Mouse (Mus musculus): ENCODE data around the gene Cpa5. TPM values are rescaled to one million over a fixed set of nuclear protein-coding genes. Genes with fewer than 3 reads are reported as not detected.

The Cpa5 gene
- polyA plus RNA-seq, 1 experiment from 2014 or later = not detected

GRCm38 (mm10) chr6:30615741-30616140 lies 4.9 kb downstream of the Cpa5 start:
- 26% methylated on average over 4 of the region's 4 CpGs for WGBS (ENCODE audit: insufficient replicate concordance)

DNA sequence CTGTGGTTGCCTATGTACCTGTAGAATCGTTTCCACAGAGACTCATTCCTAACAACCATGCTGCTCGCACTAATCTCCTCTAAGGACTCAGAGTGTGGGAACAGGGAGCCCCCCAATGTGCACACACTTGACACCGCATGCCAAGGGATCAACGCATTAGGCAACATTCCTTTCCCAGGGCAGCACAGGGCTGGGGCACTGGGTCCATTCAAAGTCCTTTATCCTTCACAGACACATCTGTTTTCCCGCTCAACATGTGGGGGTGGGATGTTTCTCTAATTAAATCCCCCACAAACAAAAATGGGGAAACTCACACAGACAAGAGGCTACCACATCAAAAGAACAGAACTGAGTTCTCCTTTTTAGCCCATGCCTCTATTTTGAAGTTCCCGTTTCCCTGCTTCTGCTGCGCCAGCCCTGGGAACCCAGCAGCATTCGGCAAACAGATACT lies 5.7 kb downstream of the Cpa5 start:
- ATAC-seq (ENCODE audit: low read depth) = no peak
- Histone ChIP-seq H3K27me3 (ENCODE audit: control insufficient read depth, insufficient read depth, low read depth, low read length) (peaks cover 4% of the 10 kb centered on the region), H3K4me1 (ENCODE audit: control insufficient read depth, low read depth, low read length) (peaks cover 4% of the 10 kb centered on the region; the same call in 1 of the 2 replicates), H3K9ac (ENCODE audit: low read depth, low read length) (no peak overlapping the region), H3K4me3 (ENCODE audit: low read depth, low read length) (no peak overlapping the region), H3K4me2 (ENCODE audit: low read depth, low read length) (no peak overlapping the region), H3K27ac (ENCODE audit: low read length) (no peak overlapping the region), H3K36me3 (ENCODE audit: control insufficient read depth, insufficient read depth) (no peaks in the 10 kb centered on the region), H3K9me3 (replicated peaks; ENCODE audit: control insufficient read depth, low read length) (no peaks in the 10 kb centered on the region)
- WGBS (ENCODE audit: insufficient replicate concordance) = 6% methylated on average over 8 of the region's 8 CpGs

More at GRCm38 (mm10) chr6:30615741-30616140, 4.9 kb downstream of the Cpa5 start:
- no peak overlapping the region for H3K4me3 ChIP-seq (ENCODE audit: low read depth, low read length)
- no peak overlapping the region for H3K9ac ChIP-seq (ENCODE audit: low read depth, low read length)
- H3K4me2 ChIP-seq (ENCODE audit: low read depth, low read length) = no peak overlapping the region
- no peak for ATAC-seq (ENCODE audit: low read depth)
- no peaks in the 10 kb centered on the region for H3K36me3 ChIP-seq (ENCODE audit: control insufficient read depth, insufficient read depth)
- H3K27ac ChIP-seq (ENCODE audit: low read length) = no peak overlapping the region
- peaks cover 4% of the 10 kb centered on the region; the same call in 1 of the 2 replicates for H3K4me1 ChIP-seq (ENCODE audit: control insufficient read depth, low read depth, low read length)
- H3K9me3 ChIP-seq (replicated peaks; ENCODE audit: control insufficient read depth, low read length) = no peaks in the 10 kb centered on the region
- peaks cover 4% of the 10 kb centered on the region for H3K27me3 ChIP-seq (ENCODE audit: control insufficient read depth, insufficient read depth, low read depth, low read length)

GRCm38 (mm10) chr6:30617020-30617958 lies 6.5 kb downstream of the Cpa5 start:
- Histone ChIP-seq H3K27me3 (ENCODE audit: control insufficient read depth, insufficient read depth, low read depth, low read length) (peaks cover 4% of the 10 kb centered on the region), H3K4me1 (ENCODE audit: control insufficient read depth, low read depth, low read length) (peaks cover 4% of the 10 kb centered on the region; the same call in 1 of the 2 replicates), H3K36me3 (ENCODE audit: control insufficient read depth, insufficient read depth) (no peaks in the 10 kb centered on the region), H3K9me3 (replicated peaks; ENCODE audit: control insufficient read depth, low read length) (no peaks in the 10 kb centered on the region), H3K9ac (ENCODE audit: low read depth, low read length) (no peak overlapping the region), H3K4me3 (ENCODE audit: low read depth, low read length) (no peak overlapping the region), H3K4me2 (ENCODE audit: low read depth, low read length) (no peak overlapping the region), H3K27ac (ENCODE audit: low read length) (no peak overlapping the region)
- WGBS (ENCODE audit: insufficient replicate concordance) = 4% methylated on average over 13 of the region's 13 CpGs
- no peak for ATAC-seq (ENCODE audit: low read depth)

DNA sequence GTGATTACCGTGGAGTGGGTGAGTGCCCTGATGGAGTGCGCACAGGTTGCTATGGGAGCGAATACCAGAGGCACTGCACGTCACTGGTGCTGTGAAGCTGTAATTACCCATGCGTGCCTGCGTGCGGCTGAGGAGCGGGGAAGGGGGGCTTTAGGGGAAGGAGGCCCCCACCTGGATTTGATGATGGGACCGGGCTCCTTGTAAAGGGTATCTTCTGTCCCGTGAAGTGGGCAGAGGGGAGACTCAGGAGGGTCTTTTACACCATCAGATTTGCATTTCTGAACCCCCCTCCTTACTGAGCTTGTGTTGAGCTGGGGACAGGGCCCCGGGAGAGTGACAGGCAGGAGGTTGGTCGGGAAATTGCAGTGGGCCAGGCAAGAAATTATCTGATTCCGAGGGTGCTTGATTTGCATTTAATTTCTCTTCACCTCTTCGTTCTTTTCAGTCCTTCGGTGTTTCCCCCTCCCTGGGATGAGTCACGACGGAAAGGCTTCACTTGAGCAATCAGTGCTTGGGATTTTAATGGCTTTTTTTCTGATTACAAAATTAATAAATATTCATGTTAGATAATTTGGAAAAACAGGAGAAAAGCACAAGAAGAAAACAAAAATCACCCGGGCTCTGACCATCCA lies 7.3 kb downstream of the Cpa5 start:
- 9% methylated on average over 18 of the region's 18 CpGs for WGBS (ENCODE audit: insufficient replicate concordance)
- Histone ChIP-seq H3K27ac (ENCODE audit: low read length) (no peak overlapping the region), H3K4me1 (ENCODE audit: control insufficient read depth, low read depth, low read length) (peaks cover 4% of the 10 kb centered on the region; the same call in 1 of the 2 replicates), H3K9me3 (replicated peaks; ENCODE audit: control insufficient read depth, low read length) (no peaks in the 10 kb centered on the region), H3K9ac (ENCODE audit: low read depth, low read length) (no peak overlapping the region), H3K27me3 (ENCODE audit: control insufficient read depth, insufficient read depth, low read depth, low read length) (peaks cover 4% of the 10 kb centered on the region), H3K4me3 (ENCODE audit: low read depth, low read length) (no peak overlapping the region), H3K36me3 (ENCODE audit: control insufficient read depth, insufficient read depth) (no peaks in the 10 kb centered on the region), H3K4me2 (ENCODE audit: low read depth, low read length) (no peak overlapping the region)
- no peak for ATAC-seq (ENCODE audit: low read depth)

- Histone ChIP-seq H3K9ac (ENCODE audit: low read depth, low read length) (no peak overlapping the region), H3K4me3 (ENCODE audit: low read depth, low read length) (no peak overlapping the region), H3K4me2 (ENCODE audit: low read depth, low read length) (no peak overlapping the region), H3K4me1 (ENCODE audit: control insufficient read depth, low read depth, low read length) (peaks cover 4% of the 10 kb centered on the region; the same call in 1 of the 2 replicates), H3K36me3 (ENCODE audit: control insufficient read depth, insufficient read depth) (no peaks in the 10 kb centered on the region), H3K27ac (ENCODE audit: low read length) (no peak overlapping the region), H3K27me3 (ENCODE audit: control insufficient read depth, insufficient read depth, low read depth, low read length) (peaks cover 4% of the 10 kb centered on the region), H3K9me3 (replicated peaks; ENCODE audit: control insufficient read depth, low read length) (no peaks in the 10 kb centered on the region)
- ATAC-seq (ENCODE audit: low read depth) = no peak
- 26% methylated on average over 6 of the region's 6 CpGs for WGBS (ENCODE audit: insufficient replicate concordance)
These were observed 7.9 kb downstream of the Cpa5 start for GRCm38 (mm10) chr6:30618735-30619134.

- Histone ChIP-seq H3K27ac (ENCODE audit: low read length) (no peak overlapping the region), H3K4me1 (ENCODE audit: control insufficient read depth, low read depth, low read length) (peaks cover 4% of the 10 kb centered on the region; the same call in 1 of the 2 replicates), H3K27me3 (ENCODE audit: control insufficient read depth, insufficient read depth, low read depth, low read length) (peaks cover 4% of the 10 kb centered on the region), H3K36me3 (ENCODE audit: control insufficient read depth, insufficient read depth) (no peaks in the 10 kb centered on the region), H3K4me2 (ENCODE audit: low read depth, low read length) (no peak overlapping the region), H3K9me3 (replicated peaks; ENCODE audit: control insufficient read depth, low read length) (no peaks in the 10 kb centered on the region), H3K9ac (ENCODE audit: low read depth, low read length) (no peak overlapping the region), H3K4me3 (ENCODE audit: low read depth, low read length) (no peak overlapping the region)
- ATAC-seq (ENCODE audit: low read depth) = no peak
- WGBS (ENCODE audit: insufficient replicate concordance) = 59% methylated on average over 5 of the region's 5 CpGs
These were observed 8.8 kb downstream of the Cpa5 start for GRCm38 (mm10) chr6:30619606-30620005.

GRCm38 (mm10) chr6:30620591-30620990 lies 9.8 kb downstream of the Cpa5 start:
- no peak for ATAC-seq (ENCODE audit: low read depth)
- WGBS (ENCODE audit: insufficient replicate concordance) = 62% methylated on average over 4 of the region's 4 CpGs
- Histone ChIP-seq H3K4me2 (ENCODE audit: low read depth, low read length) (no peak overlapping the region), H3K36me3 (ENCODE audit: control insufficient read depth, insufficient read depth) (no peaks in the 10 kb centered on the region), H3K4me1 (ENCODE audit: control insufficient read depth, low read depth, low read length) (peaks cover 4% of the 10 kb centered on the region; the same call in 1 of the 2 replicates), H3K4me3 (ENCODE audit: low read depth, low read length) (no peak overlapping the region), H3K27ac (ENCODE audit: low read length) (no peak overlapping the region), H3K9ac (ENCODE audit: low read depth, low read length) (no peak overlapping the region), H3K9me3 (replicated peaks; ENCODE audit: control insufficient read depth, low read length) (no peaks in the 10 kb centered on the region), H3K27me3 (ENCODE audit: control insufficient read depth, insufficient read depth, low read depth, low read length) (peaks cover 4% of the 10 kb centered on the region)

DNA sequence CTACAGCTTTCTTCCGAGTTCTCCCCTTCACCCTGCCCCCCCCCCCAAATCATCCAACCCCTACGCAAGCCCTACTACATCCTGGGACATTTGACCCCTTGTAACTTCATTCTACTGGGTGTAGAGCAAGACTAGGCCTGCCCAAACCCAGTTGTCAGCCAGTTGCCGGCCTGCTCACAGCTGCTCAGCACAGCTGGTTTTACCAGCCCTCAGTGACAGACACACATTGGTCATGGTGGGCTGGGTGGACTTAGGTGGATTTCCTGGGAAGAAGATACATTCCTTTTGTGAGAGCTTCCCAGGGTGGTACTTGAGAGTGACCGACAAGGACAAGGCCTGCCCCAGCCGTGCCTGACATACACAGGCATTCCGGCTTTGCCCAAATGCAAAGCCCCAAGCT lies 10.2 kb downstream of the Cpa5 start:
- no peaks in the 10 kb centered on the region for H3K36me3 ChIP-seq (ENCODE audit: control insufficient read depth, insufficient read depth)
- peaks cover 4% of the 10 kb centered on the region; the same call in 1 of the 2 replicates for H3K4me1 ChIP-seq (ENCODE audit: control insufficient read depth, low read depth, low read length)
- H3K9ac ChIP-seq (ENCODE audit: low read depth, low read length) = no peak overlapping the region
- H3K4me2 ChIP-seq (ENCODE audit: low read depth, low read length) = no peak overlapping the region
- peaks cover 4% of the 10 kb centered on the region for H3K27me3 ChIP-seq (ENCODE audit: control insufficient read depth, insufficient read depth, low read depth, low read length)
- ATAC-seq (ENCODE audit: low read depth) = no peak
- H3K27ac ChIP-seq (ENCODE audit: low read length) = no peak overlapping the region
- no peak overlapping the region for H3K4me3 ChIP-seq (ENCODE audit: low read depth, low read length)
- H3K9me3 ChIP-seq (replicated peaks; ENCODE audit: control insufficient read depth, low read length) = no peaks in the 10 kb centered on the region
- 66% methylated on average over 6 of the region's 6 CpGs for WGBS (ENCODE audit: insufficient replicate concordance)

All from liver, embryonic 16.5 days (tissue).